Mouse (Mus musculus) heart, postnatal 10 days (tissue): ENCODE data around the gene Kcnh7. TPM values are rescaled to one million over a fixed set of nuclear protein-coding genes. Genes with fewer than 3 reads are reported as not detected.

Experiments used
- DNase-seq, 2 experiments: peaks; one replicate each; pipeline ENCODE4 v3.0.0; 2021
- intact Hi-C: fragments of 180-260 bp; cut with DNase I; formaldehyde crosslinking; loops from one replicate; pipeline ENCODE4 v1.15.1; 2025
- total RNA-seq, 2 experiments: library from RNA; stranded (reverse); gene quantifications; 2 replicates each; pipeline ENCODE4 v1.2.3; 2021

The Kcnh7 gene
- total RNA-seq = under 1 TPM; 0.42 to 0.84 TPM

- DNase-seq = no peak
- intact Hi-C loops = no loop called here
These were observed at the start of gene Kcnh7 for GRCm38 (mm10) chr2:63183563-63184545. Gene Kcnh7 (minus strand): TSS chr2:63184287.

DNA sequence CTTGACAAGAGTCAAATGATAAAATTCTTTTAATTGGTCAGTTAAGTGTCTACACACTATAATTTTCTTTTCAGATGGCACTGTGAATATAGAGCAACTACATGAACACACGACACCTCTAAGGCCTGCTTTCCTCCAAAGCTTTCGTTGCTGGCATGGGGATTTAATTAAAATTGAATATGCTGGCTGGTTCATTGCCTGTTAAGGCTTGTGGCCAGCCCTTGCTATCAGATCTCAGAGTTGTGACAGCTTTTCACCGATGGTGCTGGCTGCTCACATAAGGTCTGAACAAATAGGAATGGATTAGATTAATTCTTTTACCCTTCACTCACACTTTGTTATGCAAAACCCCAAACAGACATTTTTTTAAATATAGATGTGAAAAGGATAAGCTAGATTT, 23.3 kb upstream of the Kcnh7 start:
- intact Hi-C loops = no loop called here
- no peak for DNase-seq

- DNase-seq = peak; percentile 21 to 57
These were observed 1.9 kb upstream of the Kcnh7 start for GRCm38 (mm10) chr2:63186014-63186413.

GRCm38 (mm10) chr2:63184551-63185430, 704 bp upstream of the Kcnh7 start:
- DNase-seq = no peak
- intact Hi-C loops = no loop called here

More at GRCm38 (mm10) chr2:63186014-63186413, 1.9 kb upstream of the Kcnh7 start:
- intact Hi-C loops = no loop called here

GRCm38 (mm10) chr2:63153701-63154100, 30.4 kb downstream of the Kcnh7 start:
- no peak for DNase-seq
- intact Hi-C loops = no loop called here

DNA sequence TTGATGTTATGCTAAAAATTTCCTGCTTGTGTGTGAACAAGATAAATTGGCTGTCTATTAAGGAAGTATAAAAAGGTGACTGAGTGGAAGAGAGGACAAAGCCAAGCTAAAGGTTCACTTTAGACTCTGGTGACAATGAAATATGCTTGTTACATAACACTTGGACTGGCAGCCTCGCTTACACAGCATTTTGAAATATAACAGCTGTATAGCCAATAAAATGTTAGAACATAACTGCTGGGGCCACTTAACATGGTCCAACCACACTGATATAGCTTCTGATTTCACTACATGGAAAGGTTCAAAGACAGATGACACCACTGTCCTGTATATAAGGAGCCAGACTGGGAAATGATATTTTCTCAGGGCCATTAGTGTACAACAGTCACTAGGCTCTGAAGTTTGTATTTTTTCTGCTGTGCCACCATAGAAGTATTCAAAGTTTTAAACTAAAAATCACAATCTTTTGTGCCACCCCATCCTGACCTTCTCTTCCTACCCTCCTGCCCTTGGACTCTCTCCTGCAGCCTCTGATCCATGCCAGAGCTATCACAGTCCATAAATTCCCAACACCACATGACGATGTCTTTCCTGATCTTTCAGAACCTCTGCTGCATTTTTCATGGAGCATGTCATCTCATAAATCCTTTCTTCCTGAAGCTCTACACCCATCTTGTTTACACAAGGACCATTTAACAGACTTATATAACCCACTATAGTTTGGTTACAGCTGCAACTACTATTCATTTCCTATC, 56.1 kb downstream of the Kcnh7 start:
- no peak for DNase-seq

GRCm38 (mm10) chr2:63120316-63120715, 63.8 kb downstream of the Kcnh7 start:
- no peak for DNase-seq
- intact Hi-C loops = no loop called here

More for the DNA sequence above, 56.1 kb downstream of the Kcnh7 start:
- intact Hi-C loops = no loop called here

GRCm38 (mm10) chr2:63117209-63118193, 66.6 kb downstream of the Kcnh7 start:
- intact Hi-C loops = no loop called here

GRCm38 (mm10) chr2:63105971-63106370, 78.1 kb downstream of the Kcnh7 start:
- DNase-seq = no peak
- intact Hi-C loops = no loop called here

More at GRCm38 (mm10) chr2:63117209-63118193, 66.6 kb downstream of the Kcnh7 start:
- no peak for DNase-seq

- DNase-seq = no peak
- intact Hi-C loops = no loop called here
These were observed 84.4 kb downstream of the Kcnh7 start for GRCm38 (mm10) chr2:63099676-63100075.

GRCm38 (mm10) chr2:63091775-63092174, 92.3 kb downstream of the Kcnh7 start:
- no peak for DNase-seq
- intact Hi-C loops = no loop called here

- no peak for DNase-seq
- intact Hi-C loops = no loop called here
These were observed 93.6 kb downstream of the Kcnh7 start for GRCm38 (mm10) chr2:63090447-63090846.

GRCm38 (mm10) chr2:63058386-63058785, 125.7 kb downstream of the Kcnh7 start:
- intact Hi-C loops = no loop called here
- DNase-seq = no peak

DNA sequence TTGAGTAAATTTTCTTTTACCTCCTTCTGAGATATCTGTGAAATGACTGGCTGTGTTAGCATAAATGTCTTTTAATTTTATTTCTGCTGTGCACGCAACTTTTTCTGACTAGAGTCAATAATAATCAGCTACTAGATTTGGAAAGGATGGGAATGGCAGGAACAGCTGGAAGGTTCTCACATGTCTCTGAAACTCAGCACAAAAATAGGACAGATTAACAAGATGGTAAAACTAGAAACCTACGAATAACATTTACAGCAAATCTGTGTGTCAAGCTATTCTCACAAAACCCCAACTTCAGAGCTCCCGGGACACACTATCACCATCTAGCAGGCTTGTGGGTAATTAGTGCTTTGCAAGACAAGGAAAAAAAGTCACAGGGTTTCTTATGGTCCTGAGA, 134.2 kb downstream of the Kcnh7 start:
- intact Hi-C loops = no loop called here
- DNase-seq = no peak

GRCm38 (mm10) chr2:63039718-63040117, 144.4 kb downstream of the Kcnh7 start:
- intact Hi-C loops = no loop called here
- DNase-seq = no peak

- intact Hi-C loops = no loop called here
- DNase-seq = no peak
These were observed 169.2 kb downstream of the Kcnh7 start for GRCm38 (mm10) chr2:63014909-63015308.

GRCm38 (mm10) chr2:63009141-63009540, 174.9 kb downstream of the Kcnh7 start:
- intact Hi-C loops = no loop called here
- DNase-seq = no peak

DNA sequence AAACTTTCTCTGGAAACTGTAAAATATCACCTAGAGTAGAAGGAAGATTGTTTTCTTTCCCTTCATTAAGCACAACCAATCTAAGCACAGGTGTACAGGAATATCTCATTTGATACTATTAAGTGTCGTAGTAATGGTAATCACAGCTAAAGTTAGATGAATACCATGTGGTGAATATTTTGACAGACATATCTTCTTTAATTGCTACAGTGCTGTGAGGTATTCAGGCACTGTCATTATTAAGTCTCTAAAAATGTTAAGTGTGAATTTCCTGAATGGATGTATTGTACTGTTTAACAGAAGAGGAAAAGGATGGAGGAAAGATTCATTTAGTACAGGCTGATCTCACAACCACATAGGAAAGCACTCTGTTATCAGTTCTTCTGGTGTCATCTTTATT, 181.3 kb downstream of the Kcnh7 start:
- no peak for DNase-seq
- intact Hi-C loops = no loop called here

DNA sequence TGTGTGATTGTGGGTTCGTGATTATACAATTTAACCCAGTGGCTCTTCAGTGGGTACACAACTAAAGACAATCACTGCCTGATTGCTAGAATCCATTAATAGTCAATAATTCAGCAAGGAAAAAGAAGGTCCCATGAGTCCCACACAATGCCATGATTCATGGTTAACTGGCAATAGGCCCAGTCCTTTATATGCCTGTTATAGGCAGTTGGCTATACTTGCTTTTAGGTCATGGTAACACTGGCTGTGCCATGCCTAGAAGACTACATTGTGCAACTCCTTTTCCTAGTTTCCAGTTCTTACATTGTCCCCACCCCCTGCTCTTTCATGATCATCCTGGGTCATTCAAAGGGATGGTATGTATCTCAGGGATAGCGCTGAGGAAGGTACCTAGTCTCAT, 186.4 kb downstream of the Kcnh7 start:
- intact Hi-C loops = no loop called here
- DNase-seq = no peak
